Mouse (Mus musculus): ENCODE data around the gene Tmem159.
A peak's percentile ranks its signal among the peaks of the same experiment; 100 is the strongest.

- TF ChIP-seq NELFE (IDR thresholded peaks at IDR 0.05; ENCODE audit: low read depth, low read length): no peak
- TF ChIP-seq POLR2A (IDR thresholded peaks at IDR 0.05; ENCODE audit: control insufficient read depth in 1 of 2, insufficient read depth in 1 of 2, low read depth in 1 of 2, low read length in 2 of 2, poor library complexity in 1 of 2): no peak
- no peak for TF ChIP-seq JUND (IDR thresholded peaks at IDR 0.05; ENCODE audit: low read depth, low read length)
- TF ChIP-seq ZNF384 (IDR thresholded peaks at IDR 0.05; ENCODE audit: low read depth, low read length): no peak
- no peak for TF ChIP-seq ZKSCAN1 (IDR thresholded peaks at IDR 0.05; ENCODE audit: low read depth, low read length)
- no peak for TF ChIP-seq E2F4 (IDR thresholded peaks at IDR 0.05; ENCODE audit: borderline replicate concordance, low read depth, low read length)
- TF ChIP-seq USF1 (IDR thresholded peaks at IDR 0.05; ENCODE audit: low read depth, low read length): no peak
- TF ChIP-seq CTCF (IDR thresholded peaks at IDR 0.05 in 2 of 3, conservative IDR thresholded peaks at IDR 0.05 in 1 of 3; ENCODE audit: control insufficient read depth in 1 of 3, insufficient read depth in 1 of 3, low read depth in 2 of 3, low read length in 3 of 3, poor library complexity in 1 of 3, severe bottlenecking in 1 of 3): peak in 1 of 3 experiments; percentile 2; a peak in 1 of 6 replicates
- TF ChIP-seq CHD2 (IDR thresholded peaks at IDR 0.05; ENCODE audit: low read length): no peak
- no peak for TF ChIP-seq GATA1 (IDR thresholded peaks at IDR 0.05; ENCODE audit: low read depth, low read length)
- TF ChIP-seq POLR2AphosphoS2 (IDR thresholded peaks at IDR 0.05; ENCODE audit: low read length): no peak
Measured at GRCm38 (mm10) chr7:120064045-120064444, 38.1 kb upstream of the Tmem159 start.
